Mouse (Mus musculus) CH12.LX (cell line): ENCODE results near the gene Ap5z1. TPM values are rescaled to one million over a fixed set of nuclear protein-coding genes. Genes with fewer than 3 reads are reported as not detected.

ENCODE experiments used
- DNase-seq: peaks from one replicate; pipeline ENCODE4 v3.0.0-alpha.2; 2013; ENCODE audit errors: extremely low read depth
- H3K27ac ChIP-seq: 2 replicates; pipeline ENCODE4 v1.5.1; 2012; ENCODE audit warnings: low read depth, mild to moderate bottlenecking, control low read depth, moderate library complexity; ENCODE audit not compliant: insufficient read depth
- H3K27me3 ChIP-seq: replicated peaks from 2 replicates; pipeline ENCODE3; 2012; ENCODE audit warnings: inconsistent platforms
- H3K36me3 ChIP-seq, 2 experiments: replicated peaks in 1 of 2; 2 replicates each; pipeline versions ENCODE3 to v1.6.1; 2012; ENCODE audit warnings: inconsistent platforms in 1 of 2, low read length in 1 of 2, mild to moderate bottlenecking in 1 of 2, mixed read lengths in 1 of 2, moderate library complexity in 1 of 2; ENCODE audit not compliant: control insufficient read depth in 1 of 2, insufficient read depth in 1 of 2
- H3K4me1 ChIP-seq, 2 experiments: 2 replicates each; pipeline ENCODE4 v1.6.1; 2012; ENCODE audit warnings: inconsistent platforms in 1 of 2, moderate library complexity in 1 of 2; ENCODE audit not compliant: insufficient read depth in 2 of 2, control insufficient read depth in 1 of 2
- H3K4me2 ChIP-seq: 2 replicates; pipeline ENCODE4 v1.6.1; 2012; ENCODE audit warnings: low read depth, mild to moderate bottlenecking, control low read depth; ENCODE audit not compliant: poor library complexity, insufficient read depth, severe bottlenecking
- H3K4me3 ChIP-seq, 3 experiments: fragments of 150-350 bp in 1 of 3; sonication (generic) in 1 of 3; replicated peaks in 1 of 3; 2 replicates each; pipeline versions ENCODE3 to v1.5.1; 2011 to 2012; ENCODE audit warnings: low read depth in 2 of 3, low read length in 2 of 3, mild to moderate bottlenecking in 2 of 3, moderate library complexity in 2 of 3, control low read depth in 1 of 3, improper control_type of control experiment in 1 of 3, inconsistent platforms in 1 of 3, mixed read lengths in 1 of 3; ENCODE audit not compliant: poor library complexity in 1 of 3
- H3K79me2 ChIP-seq: replicated peaks from 2 replicates; pipeline ENCODE4 v1.6.1; 2012; ENCODE audit warnings: mild to moderate bottlenecking, moderate library complexity; ENCODE audit not compliant: control insufficient read depth, poor library complexity, insufficient read depth, severe bottlenecking; ENCODE audit errors: extremely low read depth
- H3K9ac ChIP-seq: 2 replicates; pipeline ENCODE4 v1.6.1; 2012; ENCODE audit warnings: low read depth, mild to moderate bottlenecking, control low read depth, moderate library complexity; ENCODE audit not compliant: insufficient read depth
- H3K9me3 ChIP-seq: replicated peaks from 2 replicates; pipeline ENCODE3; 2012; ENCODE audit warnings: low read length, inconsistent platforms, mixed read lengths
- BHLHE40 ChIP-seq: IDR thresholded peaks from 2 replicates; pipeline ENCODE4 v1.6.1; 2011; ENCODE audit warnings: mild to moderate bottlenecking, low read depth, low read length, improper control_type of control experiment
- CTCF ChIP-seq, 2 experiments: IDR thresholded peaks in 1 of 2; conservative IDR thresholded peaks in 1 of 2; 2 replicates each; pipeline ENCODE4 v1.5.1; 2011 to 2012; ENCODE audit warnings: low read depth in 2 of 2, low read length in 2 of 2, improper control_type of control experiment in 1 of 2, inconsistent platforms in 1 of 2, mild to moderate bottlenecking in 1 of 2, moderate library complexity in 1 of 2
- E2F4 ChIP-seq: IDR thresholded peaks from 2 replicates; pipeline ENCODE4 v1.6.1; 2011; ENCODE audit warnings: low read depth, low read length, improper control_type of control experiment; ENCODE audit not compliant: insufficient replicate concordance
- ELF1 ChIP-seq: IDR thresholded peaks from 2 replicates; pipeline ENCODE4 v1.6.1; 2014; ENCODE audit warnings: low read depth, mild to moderate bottlenecking, inconsistent platforms, low read length, improper control_type of control experiment
- EP300 ChIP-seq: IDR thresholded peaks from 2 replicates; pipeline ENCODE4 v1.6.1; 2011; ENCODE audit warnings: low read length, improper control_type of control experiment
- ETS1 ChIP-seq: conservative IDR thresholded peaks from 2 replicates; pipeline ENCODE4 v1.6.1; 2012; ENCODE audit warnings: low read depth, mild to moderate bottlenecking, inconsistent platforms, low read length, improper control_type of control experiment, moderate library complexity
- GABPA ChIP-seq: IDR thresholded peaks from 2 replicates; pipeline ENCODE4 v1.6.1; 2012; ENCODE audit warnings: low read depth, low read length, improper control_type of control experiment, inconsistent platforms; ENCODE audit not compliant: insufficient replicate concordance
- HCFC1 ChIP-seq: IDR thresholded peaks from 2 replicates; pipeline ENCODE4 v1.6.1; 2012; ENCODE audit warnings: low read depth, mild to moderate bottlenecking, inconsistent platforms, low read length, improper control_type of control experiment
- IRF4 ChIP-seq: IDR thresholded peaks from 2 replicates; pipeline ENCODE4 v1.6.1; 2014; ENCODE audit warnings: low read depth, mild to moderate bottlenecking, inconsistent platforms, low read length, improper control_type of control experiment
- JUN ChIP-seq: IDR thresholded peaks from 2 replicates; pipeline ENCODE4 v1.6.1; 2011; ENCODE audit warnings: low read depth, mild to moderate bottlenecking, low read length, improper control_type of control experiment, moderate library complexity; ENCODE audit not compliant: insufficient read depth
- JUND ChIP-seq: conservative IDR thresholded peaks from 2 replicates; pipeline ENCODE4 v1.6.1; 2011; ENCODE audit warnings: low read depth, low read length, improper control_type of control experiment
- KAT2A ChIP-seq: IDR thresholded peaks from 2 replicates; pipeline ENCODE4 v1.6.1; 2012; ENCODE audit warnings: low read length, improper control_type of control experiment, inconsistent platforms; ENCODE audit not compliant: insufficient replicate concordance
- MAFK ChIP-seq: IDR thresholded peaks from 2 replicates; pipeline ENCODE4 v1.6.1; 2011; ENCODE audit warnings: low read length, improper control_type of control experiment; ENCODE audit not compliant: insufficient replicate concordance
- MAX ChIP-seq: IDR thresholded peaks from 2 replicates; pipeline ENCODE4 v1.6.1; 2011; ENCODE audit warnings: low read length, improper control_type of control experiment
- MAZ ChIP-seq: IDR thresholded peaks from 2 replicates; pipeline ENCODE4 v1.6.1; 2012; ENCODE audit warnings: low read depth, mild to moderate bottlenecking, inconsistent platforms, low read length, improper control_type of control experiment, moderate library complexity
- MXI1 ChIP-seq: IDR thresholded peaks from 2 replicates; pipeline ENCODE4 v1.6.1; 2011; ENCODE audit warnings: mild to moderate bottlenecking, low read depth, low read length, improper control_type of control experiment
- MYC ChIP-seq: IDR thresholded peaks from 2 replicates; pipeline ENCODE4 v1.6.1; 2011; ENCODE audit warnings: low read depth, mild to moderate bottlenecking, improper control_type of control experiment, low read length
- NELFE ChIP-seq: IDR thresholded peaks from 2 replicates; pipeline ENCODE4 v1.6.1; 2011; ENCODE audit warnings: low read depth, low read length, improper control_type of control experiment
- NRF1 ChIP-seq: IDR thresholded peaks from 2 replicates; pipeline ENCODE4 v1.6.1; 2014; ENCODE audit warnings: low read depth, mild to moderate bottlenecking, inconsistent platforms, low read length, improper control_type of control experiment, moderate library complexity
- PAX5 ChIP-seq: IDR thresholded peaks from 2 replicates; pipeline ENCODE4 v1.6.1; 2012; ENCODE audit warnings: low read length, inconsistent platforms, mixed read lengths
- POLR2A ChIP-seq: IDR thresholded peaks from 2 replicates; pipeline ENCODE4 v1.6.1; 2011; ENCODE audit warnings: low read depth, mild to moderate bottlenecking, improper control_type of control experiment, low read length
- RCOR1 ChIP-seq: conservative IDR thresholded peaks from 2 replicates; pipeline ENCODE4 v1.6.1; 2012; ENCODE audit warnings: low read depth, mild to moderate bottlenecking, inconsistent platforms, low read length, improper control_type of control experiment
- SIN3A ChIP-seq: IDR thresholded peaks from 2 replicates; pipeline ENCODE4 v1.6.1; 2012; ENCODE audit warnings: low read length, improper control_type of control experiment, inconsistent platforms
- SMC3 ChIP-seq: IDR thresholded peaks from 2 replicates; pipeline ENCODE4 v1.6.1; 2011; ENCODE audit warnings: low read depth, low read length, improper control_type of control experiment
- TBP ChIP-seq: conservative IDR thresholded peaks from 2 replicates; pipeline ENCODE4 v1.6.1; 2011; ENCODE audit warnings: low read depth, low read length, improper control_type of control experiment
- TCF12 ChIP-seq: IDR thresholded peaks from 2 replicates; pipeline ENCODE4 v1.6.1; 2014; ENCODE audit warnings: low read depth, mild to moderate bottlenecking, inconsistent platforms, low read length, improper control_type of control experiment
- UBTF ChIP-seq: IDR thresholded peaks from 2 replicates; pipeline ENCODE4 v1.6.1; 2012; ENCODE audit warnings: low read depth, mild to moderate bottlenecking, inconsistent platforms, low read length, improper control_type of control experiment, moderate library complexity
- USF1 ChIP-seq: IDR thresholded peaks from 2 replicates; pipeline ENCODE4 v1.6.1; 2014; ENCODE audit warnings: low read depth, mild to moderate bottlenecking, inconsistent platforms, low read length, improper control_type of control experiment
- USF2 ChIP-seq: conservative IDR thresholded peaks from 2 replicates; pipeline ENCODE4 v1.6.1; 2011; ENCODE audit warnings: low read depth, low read length, improper control_type of control experiment
- ZKSCAN1 ChIP-seq: IDR thresholded peaks from 2 replicates; pipeline ENCODE4 v1.6.1; 2012; ENCODE audit warnings: low read depth, inconsistent platforms, low read length, improper control_type of control experiment, borderline replicate concordance
- ZNF384 ChIP-seq: IDR thresholded peaks from 2 replicates; pipeline ENCODE4 v1.6.1; 2012; ENCODE audit warnings: low read depth, low read length, improper control_type of control experiment, inconsistent platforms
- dilution Hi-C: fragments of 300-500 bp; cut with MboI; formaldehyde crosslinking; loops from 2 replicates; pipeline ENCODE4 v1.14.3; 2020; ENCODE audit warnings: low sequenced_read_pairs; ENCODE audit not compliant: extremely low pct_unique_long_range_greater_than_20kb, extremely low pct_ligation_motif_present
- in situ Hi-C: fragments of 300-500 bp; cut with MboI; formaldehyde crosslinking; loops from 3 replicates; pipeline ENCODE4 v1.14.3; 2019; ENCODE audit warnings: low sequenced_read_pairs, low pct_ligation_motif_present, low pct_unique_long_range_greater_than_20kb, mixed read lengths
- polyA plus RNA-seq: library from polyadenylated mRNA; unstranded; fragments of >175 nt; gene quantifications from 2 replicates; pipeline ENCODE4 v1.2.1, GENCODE M21; 2012; ENCODE audit warnings: low read depth; ENCODE audit not compliant: insufficient read length
- total RNA-seq, 2 experiments: library from RNA; depleted of rRNA; stranded (reverse); fragments of 300-350 nt in 1 of 2; fragments of >200 nt in 1 of 2; gene quantifications; 2 replicates each; pipeline ENCODE4 v1.2.3; 2012 to 2014

The Ap5z1 gene
- total and polyA plus RNA-seq, 3 experiments = 3.1 to 18.7 (median 11.3) TPM

- DNase-seq = no peak
- Histone ChIP-seq H3K4me2 (peak overlapping the region; percentile 62), H3K27me3 (no peaks in the 10 kb centered on the region), H3K4me3 (peak overlapping the region in 2 of 3 experiments; percentile 36 to 37), H3K4me1 (peaks cover 30 to 62% of the 10 kb centered on the region in 2 experiments), H3K27ac (peak overlapping the region; percentile 56; the same call in 1 of the 2 replicates), H3K9me3 (peaks cover 4% of the 10 kb centered on the region), H3K79me2 (peaks cover 24% of the 10 kb centered on the region), H3K36me3 (peaks cover 21 to 76% of the 10 kb centered on the region in 2 experiments), H3K9ac (no peak overlapping the region)
- dilution Hi-C loops = no loop called here
- no peak for TF ChIP-seq UBTF
- TF ChIP-seq TBP = no peak
- TF ChIP-seq TCF12 = no peak
- TF ChIP-seq USF1 = no peak
- no peak for TF ChIP-seq HCFC1
- no peak for TF ChIP-seq NELFE
- TF ChIP-seq USF2 = no peak
- in situ Hi-C loops = loop anchor here (5.0 kb wide), 1 partner anchor 73 kb away; no protein-coding TSS in a partner anchor
These were observed 23.8 kb upstream of the Ap5z1 start for GRCm38 (mm10) chr5:142439911-142440432.

- in situ Hi-C loops (loop anchor here (5.0 kb wide), 1 partner anchor 73 kb away; no protein-coding TSS in a partner anchor), dilution Hi-C loops (no loop called here)
- H3K9ac ChIP-seq = peak overlapping the region; percentile 4; the same call in 1 of the 2 replicates
- TF ChIP-seq PAX5 = no peak
- peak; percentile 45 for TF ChIP-seq BHLHE40
- TF ChIP-seq RCOR1 = no peak
- TF ChIP-seq EP300 = no peak; the same call in 1 of the 2 replicates
- TF ChIP-seq JUND = no peak
- TF ChIP-seq ETS1 = peak; percentile 24; the same call in 1 of the 2 replicates
- TF ChIP-seq IRF4 = peak; percentile 39; the same call in 1 of the 2 replicates
- TF ChIP-seq MXI1 = peak; percentile 92
- TF ChIP-seq MYC = 0 out of 2 replicates have a peak, but pooled peaks have one; percentile 45
- no peak for TF ChIP-seq ZKSCAN1
- 0 out of 2 replicates have a peak, but pooled peaks have one; percentile 13 for TF ChIP-seq NRF1
- no peak for TF ChIP-seq KAT2A
- TF ChIP-seq JUN = no peak
- peak; percentile 15; the same call in 1 of the 2 replicates for TF ChIP-seq POLR2A
- TF ChIP-seq USF2 = no peak
- TF ChIP-seq GABPA = no peak
- peak; percentile 41; the same call in 1 of the 2 replicates for TF ChIP-seq ELF1
- TF ChIP-seq SMC3 = no peak
- no peak for TF ChIP-seq CTCF (conservative IDR thresholded peaks at IDR 0.05 in 1 of 2, IDR thresholded peaks at IDR 0.05 in 1 of 2; ENCODE audit: low read depth in 2 of 2, low read length in 2 of 2)
- TF ChIP-seq MAFK = peak; percentile 4; the same call in 1 of the 2 replicates
- TF ChIP-seq MAX = peak; percentile 87
- TF ChIP-seq NELFE = no peak
- TF ChIP-seq SIN3A = peak; percentile 94
- TF ChIP-seq E2F4 = no peak
- peak; percentile 55; the same call in 1 of the 2 replicates for TF ChIP-seq MAZ
- peak; percentile 73 for TF ChIP-seq ZNF384
- H3K9me3 ChIP-seq = peaks cover 4% of the 10 kb centered on the region
- H3K4me3 ChIP-seq = peak overlapping the region; percentile 29 to 45 (median 44)
- peaks cover 32 to 68% of the 10 kb centered on the region in 2 experiments for H3K4me1 ChIP-seq
- H3K27ac ChIP-seq = peak overlapping the region; percentile 80
- H3K27me3 ChIP-seq = no peaks in the 10 kb centered on the region
- peak overlapping the region; percentile 91 for H3K4me2 ChIP-seq
- peak; percentile 94 for DNase-seq
- peaks cover 14 to 75% of the 10 kb centered on the region in 2 experiments for H3K36me3 ChIP-seq
- H3K79me2 ChIP-seq = peaks cover 24% of the 10 kb centered on the region
These were observed 23.1 kb upstream of the Ap5z1 start for GRCm38 (mm10) chr5:142440451-142441147.
